Mouse (Mus musculus): ENCODE results near the gene Crip1.

Crip1 gene

DNA sequence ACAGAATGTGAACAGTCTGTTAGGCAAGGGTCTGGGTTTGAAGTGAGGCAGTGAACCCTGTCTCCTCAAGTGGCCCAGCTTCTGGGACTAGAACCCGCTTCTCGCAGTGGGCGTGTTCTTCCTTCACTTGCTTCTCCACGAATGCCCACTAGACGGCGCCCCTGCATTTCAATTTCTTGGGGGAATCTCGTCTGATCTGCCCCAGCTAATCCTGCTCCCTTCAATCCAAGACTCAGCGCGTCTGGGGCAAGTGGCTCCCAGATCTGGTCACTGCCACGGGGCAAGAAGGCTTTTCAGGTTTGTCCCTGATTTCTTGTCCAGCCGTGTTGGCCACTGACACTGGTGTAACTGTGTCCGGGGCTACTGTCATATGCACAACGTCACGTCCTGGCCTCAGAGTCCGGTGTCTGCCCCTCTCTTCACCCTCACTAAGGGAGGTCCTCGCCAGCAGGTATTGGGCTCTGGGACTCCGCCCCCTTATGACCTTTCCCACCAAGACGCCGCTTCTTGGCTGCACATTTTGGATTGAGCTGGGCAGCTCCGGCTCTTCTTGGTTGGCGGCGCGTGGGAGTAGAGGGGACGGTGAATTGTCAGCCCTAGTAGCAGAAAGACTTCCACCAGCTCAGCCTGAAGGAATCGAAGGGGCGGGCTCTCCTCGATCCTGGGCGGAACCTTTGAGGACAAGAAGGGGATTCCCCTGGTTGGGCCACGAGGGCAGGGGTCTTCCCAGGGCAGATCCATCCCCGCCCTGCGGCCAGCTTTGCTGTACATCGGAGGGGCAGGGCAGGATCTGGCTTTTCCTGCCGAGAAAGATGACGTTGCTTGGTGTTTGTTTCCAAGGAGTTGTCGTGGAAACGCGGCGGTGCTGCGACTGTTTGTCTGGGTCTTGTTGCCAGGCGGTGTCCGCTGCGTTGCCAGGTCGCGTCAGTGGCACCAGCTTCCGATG is at the start of gene Crip1:
Crip1 (plus strand) TSS at position 205 of the 946 bp plus-strand sequence.
- peak; percentile 86 to 93 for DNase-seq

DNA sequence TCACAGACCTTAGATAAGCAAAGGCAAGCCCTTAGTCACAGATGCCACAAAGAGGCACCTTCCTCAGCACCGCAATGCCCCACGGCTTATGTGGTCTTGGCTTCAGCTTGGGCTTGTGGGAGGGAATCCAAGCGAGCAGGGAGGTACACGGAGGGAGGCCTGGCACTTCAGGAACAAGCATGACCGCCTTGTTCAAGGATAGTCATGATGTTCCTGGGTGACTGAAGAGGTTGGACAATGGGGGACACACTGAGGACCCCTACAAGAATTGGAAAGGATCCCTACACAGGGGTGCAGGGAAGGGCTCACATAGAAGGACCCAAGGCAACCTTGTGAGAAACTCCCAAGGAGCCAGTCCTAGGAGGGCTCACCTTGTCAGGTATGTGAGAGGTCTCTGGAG is 49.1 kb upstream of the Crip1 start:
- no peak for DNase-seq

DNA sequence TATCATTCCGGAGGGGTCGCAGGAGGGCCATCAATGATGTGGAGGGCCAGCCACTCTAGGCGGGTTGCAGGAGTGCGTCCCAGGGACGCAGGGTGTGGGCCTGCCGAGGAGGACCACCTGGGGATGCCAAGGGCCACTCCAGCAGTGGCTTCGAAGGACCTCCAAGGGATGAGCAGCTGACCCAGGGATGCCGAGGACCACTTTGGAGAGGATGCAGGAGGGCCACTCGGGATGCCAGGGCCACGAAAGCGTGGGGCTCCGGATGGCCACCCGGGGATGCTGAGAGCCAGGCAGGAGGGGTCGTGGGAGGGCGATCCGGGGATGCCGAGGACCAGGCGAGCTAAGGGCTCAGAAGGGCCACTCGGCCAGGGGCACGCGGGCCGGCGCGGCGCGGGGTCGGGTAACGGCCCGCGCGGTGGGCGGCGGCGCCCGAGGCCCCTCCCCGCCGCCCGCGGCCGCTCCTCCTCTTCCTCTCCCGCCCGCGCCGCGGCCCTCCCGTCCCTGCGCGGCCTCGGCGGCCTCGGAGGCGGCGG is 48.3 kb upstream of the Crip1 start, which contains the start of gene Mta1:
Mta1 (plus strand) TSS at position 530 of the 533 bp plus-strand sequence.
- peak; percentile 59 to 71 for DNase-seq

DNA sequence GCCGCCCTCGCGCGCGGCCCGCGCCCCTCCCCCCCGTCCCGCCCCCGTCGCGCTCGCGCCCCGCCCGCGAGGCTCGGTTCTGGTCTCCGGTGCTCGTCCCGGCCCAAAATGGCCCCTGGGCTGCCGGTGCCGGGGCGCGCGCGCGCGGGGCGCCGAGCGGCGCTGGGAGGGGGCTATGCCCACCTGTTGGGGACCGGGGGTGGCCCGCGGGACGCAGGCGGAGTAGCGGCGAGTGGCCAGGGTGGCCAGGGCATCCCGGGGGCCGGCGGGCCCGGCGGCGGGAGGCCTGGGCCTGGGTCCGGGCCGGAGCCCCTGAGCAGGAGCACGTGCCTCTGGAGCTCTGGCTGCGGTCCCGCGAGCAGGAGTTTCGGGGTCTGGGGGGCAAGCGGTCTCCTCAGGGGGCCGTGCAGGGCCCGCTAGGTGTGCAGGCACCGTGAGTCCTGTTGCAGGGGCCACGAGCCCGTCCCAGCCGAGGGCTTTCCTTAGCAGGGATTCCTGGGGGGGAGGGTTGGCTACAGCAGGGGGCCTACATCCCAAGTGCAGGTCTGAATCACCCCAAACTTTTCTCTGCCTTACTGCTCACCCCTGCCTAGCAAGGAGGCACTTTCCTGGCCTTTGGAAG is 47.5 kb upstream of the Crip1 start:
- peak in 1 of 2 experiments; percentile 48 for DNase-seq

DNA sequence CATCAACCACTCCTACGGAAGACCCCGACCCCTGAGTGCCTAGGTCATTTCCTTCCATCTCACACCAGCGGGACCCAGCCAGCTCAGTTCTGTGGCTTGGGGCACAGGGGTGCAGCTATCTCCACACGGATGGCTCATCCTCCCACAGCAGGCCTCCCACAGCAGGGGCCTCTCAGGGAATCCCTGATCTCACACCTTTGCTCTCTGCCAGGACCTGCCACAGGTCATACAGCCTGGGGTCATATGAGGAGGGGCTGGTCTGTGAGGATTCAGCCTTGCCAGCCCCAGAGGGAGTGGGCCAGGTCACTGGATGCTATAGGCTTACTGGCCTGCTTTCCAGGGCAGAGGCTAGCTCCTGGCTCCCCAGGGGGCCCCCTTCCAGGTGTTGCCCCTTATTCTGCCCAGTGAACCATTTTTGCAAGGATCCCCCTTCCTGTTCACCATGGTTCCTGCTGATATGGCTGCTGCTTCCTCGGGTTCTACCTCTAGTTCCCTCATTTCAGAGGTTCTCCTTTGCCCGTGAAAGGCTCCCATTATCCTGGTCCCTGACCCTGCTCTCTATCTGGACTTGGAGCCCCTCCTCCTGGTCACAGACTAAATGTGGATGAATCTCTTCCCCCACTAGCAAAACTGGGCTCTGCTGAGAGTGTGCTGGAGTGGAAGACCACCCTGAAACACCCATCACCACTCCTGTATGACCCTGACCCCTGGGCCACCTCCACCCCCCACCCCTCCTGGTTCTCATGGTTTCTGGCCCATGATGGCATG is 46.5 kb upstream of the Crip1 start:
- no peak for DNase-seq

DNA sequence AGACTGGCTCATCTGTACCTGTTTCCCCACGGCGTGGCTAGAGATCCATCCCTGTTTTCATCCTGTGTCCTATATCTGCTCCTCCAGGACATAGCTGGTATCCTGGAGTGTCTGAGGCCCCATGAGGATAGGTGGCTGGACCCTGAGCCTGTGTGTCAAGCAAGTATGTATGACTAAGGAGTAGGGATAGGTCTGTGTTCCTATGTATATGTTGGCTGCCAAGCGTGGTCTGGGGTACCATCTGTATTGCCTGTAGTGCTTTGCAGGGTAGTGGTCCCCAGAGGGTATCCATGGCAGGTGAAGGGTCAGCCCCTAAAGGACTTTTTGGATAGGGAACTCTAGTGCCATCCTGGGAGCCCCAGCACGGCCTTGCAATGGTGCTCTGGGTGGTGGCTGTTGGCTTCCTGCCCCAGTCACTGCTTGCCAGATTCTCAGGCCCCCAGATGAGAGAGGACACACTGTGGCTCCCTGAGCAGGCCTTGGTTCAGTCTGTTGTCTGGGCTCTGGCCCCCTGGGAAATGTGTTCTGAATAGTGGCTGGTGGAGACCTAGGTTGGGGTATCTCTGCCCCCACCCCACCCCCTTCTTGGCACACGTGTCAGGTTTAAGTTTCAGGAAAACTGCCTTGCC is 45.6 kb upstream of the Crip1 start:
- no peak for DNase-seq

DNA sequence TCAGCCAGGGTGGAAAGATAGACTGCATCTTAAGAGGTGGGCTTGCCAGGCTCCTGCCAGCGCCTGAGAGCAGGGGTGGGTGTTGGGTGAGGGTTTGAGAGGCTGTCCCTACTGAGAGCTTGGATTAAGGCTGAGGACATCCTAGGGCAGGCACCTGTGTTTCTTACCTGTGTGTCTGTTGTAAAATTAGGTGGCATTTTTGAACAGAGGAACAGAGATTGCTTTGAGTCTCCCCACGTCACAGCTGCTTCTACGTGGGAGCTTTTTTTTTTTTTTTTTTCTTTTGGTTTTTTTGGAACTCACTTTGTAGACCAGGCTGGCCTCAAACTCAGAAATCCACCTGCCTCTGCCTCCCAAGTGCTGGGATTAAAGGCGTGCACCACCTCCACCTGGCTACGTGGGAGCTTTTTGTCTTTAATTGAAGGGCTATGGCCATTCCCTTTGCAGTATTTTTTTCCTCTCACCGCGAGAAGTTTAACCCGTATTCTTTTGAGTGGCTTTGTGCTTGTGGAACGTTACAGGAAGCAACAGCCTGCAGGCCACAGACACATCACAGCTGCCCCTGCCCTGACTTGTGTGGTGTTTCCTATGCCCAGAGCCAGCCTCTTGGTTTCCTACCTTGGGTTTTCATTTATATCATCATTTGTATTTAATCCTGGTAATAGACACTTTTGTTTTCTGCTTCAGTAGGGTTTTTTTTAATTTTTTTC is 44.7 kb upstream of the Crip1 start:
- no peak for DNase-seq

DNA sequence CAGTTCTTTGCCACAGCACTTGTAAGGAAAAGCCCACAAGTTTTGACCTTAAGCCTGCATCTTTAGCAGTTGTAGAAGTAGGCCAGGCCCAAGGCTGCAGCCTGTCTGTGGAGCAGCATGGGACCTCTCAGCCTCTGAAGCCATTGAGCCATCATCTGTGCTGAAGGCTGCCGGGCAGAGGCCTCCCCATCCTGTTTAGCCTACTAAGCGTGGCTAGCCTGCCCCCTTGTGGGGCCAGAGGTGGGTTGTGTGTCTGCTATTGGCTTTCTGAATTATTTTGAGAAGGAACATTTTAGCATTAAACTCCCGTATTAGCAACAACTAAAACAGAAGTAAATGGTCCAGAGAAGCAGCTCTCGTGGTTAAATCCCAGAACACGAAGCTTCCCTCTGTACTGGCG is 43.7 kb upstream of the Crip1 start:
- peak; percentile 73 to 77 for DNase-seq

DNA sequence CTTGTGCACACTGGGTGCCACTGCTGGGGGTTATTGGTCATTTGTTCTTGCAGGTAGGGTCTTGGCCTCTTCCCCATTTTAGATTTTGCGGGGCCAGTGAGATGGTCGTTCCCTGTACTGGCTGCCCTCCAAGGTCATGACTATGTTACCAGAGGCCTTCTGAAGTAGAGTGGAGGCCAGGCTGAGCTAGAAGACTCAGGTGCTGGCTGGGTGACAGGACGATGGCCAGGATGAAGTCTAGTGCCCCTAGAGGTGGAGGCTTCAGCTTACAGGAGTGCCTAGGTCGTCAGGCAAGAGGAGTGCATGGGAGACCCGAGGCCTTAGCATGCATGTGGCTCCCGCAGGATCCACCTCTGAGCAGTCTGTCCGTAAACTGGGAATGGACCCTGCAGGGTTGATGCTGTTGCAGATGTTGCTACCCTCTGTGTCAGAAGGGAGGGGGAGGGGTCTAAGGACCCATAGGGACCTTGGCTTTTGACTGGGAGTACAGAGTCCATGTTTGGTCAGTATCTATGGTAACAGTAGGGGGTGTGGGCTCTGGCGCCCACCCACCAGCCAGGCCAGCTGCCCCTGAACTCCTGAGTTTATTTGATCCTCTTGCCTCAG is 42.2 kb upstream of the Crip1 start:
- no peak for DNase-seq

DNA sequence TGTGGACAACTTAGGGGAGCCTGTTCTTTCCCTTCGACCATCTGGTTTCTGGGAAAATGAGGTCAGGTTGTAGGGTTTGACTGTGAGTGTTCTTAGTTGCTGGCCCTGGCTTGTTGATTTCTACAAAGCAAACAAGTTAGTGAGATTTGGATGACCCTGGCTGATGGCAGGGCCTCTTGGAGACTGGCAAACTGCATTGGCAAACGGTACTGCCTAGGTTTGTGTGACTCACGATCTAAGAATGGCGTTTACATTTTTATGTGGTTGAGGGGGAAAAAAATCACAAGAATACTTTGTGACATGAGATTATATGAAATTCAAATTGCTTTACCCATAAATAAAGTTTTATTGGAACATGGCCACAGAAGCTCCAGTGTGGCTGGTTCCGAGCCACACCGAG is 39.7 kb upstream of the Crip1 start:
- no peak for DNase-seq

DNA sequence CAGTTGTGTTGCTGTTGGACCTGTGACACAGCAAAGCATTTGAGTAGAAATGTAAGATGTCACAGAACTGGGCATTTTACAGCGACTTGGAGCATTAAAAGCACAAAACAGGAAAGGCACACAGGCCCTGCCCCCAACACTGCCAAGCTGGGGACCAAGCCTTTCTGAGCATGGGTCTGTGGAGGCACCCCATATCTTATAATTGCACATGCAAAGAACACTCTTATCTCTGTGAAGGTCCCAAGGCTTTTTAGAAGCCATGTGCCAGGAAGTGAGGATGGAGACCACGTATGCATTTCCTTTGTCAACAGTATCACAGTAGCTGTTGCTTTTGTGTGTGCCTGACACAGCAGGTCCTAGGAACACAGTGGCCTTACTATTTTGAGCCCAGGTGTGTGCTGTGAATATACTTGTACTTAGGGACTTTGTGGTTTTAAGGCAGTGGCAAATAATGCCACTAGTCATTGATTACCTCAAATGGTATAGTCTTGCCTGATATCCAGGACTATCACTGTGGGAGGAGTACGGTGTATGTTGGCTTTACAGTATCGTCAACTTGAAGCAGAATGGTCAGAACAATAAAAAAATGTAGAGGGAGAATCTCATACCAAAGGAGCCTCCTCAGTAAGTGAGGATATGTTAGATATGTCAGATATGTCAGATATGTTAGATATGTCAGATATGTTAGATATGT is 38.5 kb upstream of the Crip1 start:
- no peak for DNase-seq

DNA sequence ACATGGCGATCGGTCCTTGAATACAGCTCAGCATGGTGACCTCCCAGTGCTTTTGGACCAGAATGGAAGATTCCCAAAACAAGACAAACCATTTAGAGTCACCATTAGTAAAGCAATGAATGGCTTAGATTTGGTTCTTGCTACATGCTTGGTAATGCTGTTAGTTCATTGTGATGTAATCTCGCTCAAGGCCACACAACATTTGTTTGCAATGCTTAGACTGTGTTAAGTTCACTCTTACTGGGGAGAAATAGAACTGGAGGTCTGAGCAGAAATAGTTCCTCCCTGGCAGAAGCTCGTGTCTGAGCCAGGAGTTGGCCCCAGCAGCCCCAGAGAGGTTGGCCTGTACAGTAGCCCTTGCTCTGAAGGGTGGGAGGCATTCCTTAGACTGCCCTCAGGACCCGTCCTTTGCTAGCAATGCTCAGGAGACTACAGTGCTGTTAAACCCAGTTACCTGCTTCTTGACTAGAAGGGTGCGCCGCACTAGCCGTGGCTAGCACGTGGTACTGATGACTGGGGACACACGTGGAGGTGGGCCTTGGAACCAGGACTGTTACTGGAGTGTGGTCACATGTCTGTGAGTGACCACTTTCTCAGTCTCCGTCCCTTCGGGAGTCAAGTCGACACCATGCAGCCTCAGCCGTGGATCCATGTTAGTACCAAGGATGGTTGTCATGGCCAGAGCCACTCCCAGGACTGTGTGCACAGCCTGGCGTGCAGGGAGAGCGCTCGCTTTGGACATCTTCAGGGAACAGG is 37.4 kb upstream of the Crip1 start:
- no peak for DNase-seq

DNA sequence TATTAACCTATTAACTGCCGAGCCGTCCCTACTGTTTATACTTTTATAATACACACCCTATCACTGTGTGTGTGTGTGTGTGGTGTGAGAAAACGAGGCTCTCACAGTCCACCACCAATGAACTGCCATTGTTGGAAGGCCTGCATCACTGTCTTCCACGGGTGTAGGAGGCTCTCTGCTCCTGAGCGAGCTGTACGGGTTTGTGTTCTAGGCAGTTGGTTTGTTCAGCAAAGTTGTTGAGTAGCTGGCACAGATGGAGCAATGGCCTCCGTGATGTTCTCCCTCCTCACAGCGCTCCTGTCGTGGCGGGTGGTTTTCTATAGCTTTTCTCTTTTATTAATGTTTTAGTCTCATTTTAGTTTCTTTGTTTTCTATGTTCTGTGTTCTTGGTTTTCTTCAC is 36.3 kb upstream of the Crip1 start:
- DNase-seq: no peak

DNA sequence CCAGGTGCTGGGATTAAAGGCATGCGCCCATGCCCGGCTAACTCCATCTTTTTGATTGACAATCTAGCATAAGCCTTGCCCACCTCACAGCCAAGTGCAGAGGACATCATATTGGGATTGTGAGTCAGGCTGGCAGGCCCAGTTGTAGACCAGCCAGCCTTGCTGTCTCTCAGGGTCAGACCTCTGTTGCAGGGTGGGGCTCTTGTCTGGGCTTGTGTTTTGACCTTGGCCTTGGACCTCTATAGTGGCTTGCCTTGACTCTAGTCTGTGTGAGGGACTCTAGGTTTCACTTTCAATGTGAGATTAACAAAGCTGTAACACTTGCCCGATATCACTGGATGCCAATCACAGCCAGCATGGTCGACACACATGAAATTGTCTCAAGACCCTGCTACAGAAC is 32.0 kb upstream of the Crip1 start:
- DNase-seq: no peak

DNA sequence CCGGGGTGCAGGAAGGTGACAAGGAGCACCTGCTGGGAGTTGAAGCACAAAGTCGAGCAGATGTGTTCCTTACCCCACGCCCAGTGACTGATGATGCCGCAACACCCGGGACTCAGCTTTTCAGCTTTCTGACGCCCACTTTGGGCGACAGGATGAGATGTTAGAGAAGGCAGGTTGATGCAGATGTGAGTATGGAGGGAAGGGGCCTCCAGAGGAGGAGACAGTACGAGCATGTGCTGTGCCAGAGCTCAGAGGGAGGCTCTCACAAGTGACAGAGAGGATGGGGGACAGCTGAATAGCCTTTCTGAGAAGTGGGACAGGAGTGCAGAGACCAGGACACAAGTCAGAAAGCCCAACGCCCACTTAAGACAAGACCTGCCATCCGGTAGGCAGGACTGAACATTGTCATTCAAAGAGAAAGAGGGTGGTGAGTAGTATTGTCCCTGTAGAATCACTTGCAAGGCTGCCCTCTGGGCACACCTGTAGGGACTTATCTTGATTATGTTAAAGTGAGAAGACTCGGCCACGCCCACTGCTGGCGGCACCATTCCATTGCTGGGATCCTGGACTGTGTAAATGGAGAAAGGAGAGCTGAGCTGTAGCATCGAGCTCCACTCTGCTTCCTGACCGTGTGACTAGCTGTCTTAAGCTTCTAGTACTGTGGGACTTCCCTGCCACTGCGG is 31.1 kb upstream of the Crip1 start:
- no peak for DNase-seq

DNA sequence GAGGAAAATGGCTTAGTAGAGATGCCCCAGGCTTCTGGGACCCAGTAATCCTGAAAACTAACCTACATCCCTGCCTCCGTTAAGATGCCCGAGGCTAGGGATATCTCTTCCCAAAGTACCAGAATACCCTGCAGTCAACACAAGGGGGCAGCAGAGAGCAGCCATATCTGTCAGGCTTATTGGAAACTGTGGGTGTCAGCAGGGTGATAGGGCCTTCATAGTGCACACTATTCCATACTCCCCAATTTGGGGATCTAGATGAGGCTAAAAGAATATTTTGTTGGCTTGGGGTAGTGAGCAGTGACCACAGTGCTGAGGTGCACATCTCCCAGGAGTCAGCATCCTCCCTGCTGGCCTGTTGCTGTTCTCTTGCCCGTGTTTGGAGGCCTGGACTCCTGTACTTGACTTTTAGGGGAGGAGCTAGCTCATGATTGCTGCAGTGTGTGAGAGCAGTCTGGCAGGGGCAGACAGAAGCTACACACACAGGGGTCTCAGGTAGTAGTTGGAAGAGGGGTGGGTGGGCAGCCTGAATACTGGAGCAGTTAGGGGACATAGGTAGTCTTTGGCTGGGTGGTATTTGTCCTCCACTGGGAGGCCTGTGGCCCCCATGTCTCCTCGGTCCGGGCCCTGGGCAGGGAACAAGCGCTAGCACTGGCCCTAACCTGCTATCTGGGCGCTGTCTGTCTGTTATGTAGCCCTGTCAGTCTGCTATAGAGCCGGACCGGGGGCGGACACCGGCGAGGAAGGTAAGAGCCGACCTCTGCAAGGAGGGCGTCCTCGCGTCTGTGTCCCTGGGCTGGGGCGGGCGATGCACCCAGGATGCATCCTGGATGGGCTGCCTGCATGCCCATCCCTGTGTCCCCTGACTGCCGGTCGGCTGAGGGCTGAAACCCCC is 26.4 kb upstream of the Crip1 start:
- DNase-seq: peak; percentile 63 to 68

DNA sequence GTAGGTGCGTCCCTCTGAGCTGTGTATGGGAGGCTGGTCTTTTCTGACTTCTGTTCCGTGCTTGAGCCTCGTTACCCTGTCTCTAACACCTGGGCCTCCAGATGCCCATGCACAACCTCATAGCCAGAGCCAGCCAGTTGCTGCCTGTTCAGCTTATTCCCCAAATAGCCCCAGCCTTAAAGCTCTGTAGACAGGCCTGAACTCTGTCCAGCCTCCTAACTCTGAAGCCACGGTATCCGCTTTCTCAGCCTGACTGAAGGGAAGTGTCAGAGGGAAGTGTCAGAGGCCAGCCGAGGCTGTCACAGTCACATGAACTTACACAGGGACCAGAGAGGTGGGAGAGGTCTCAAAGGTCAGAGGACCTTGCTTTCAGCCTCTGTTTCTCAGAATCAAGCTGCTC is 21.4 kb upstream of the Crip1 start:
- no peak for DNase-seq

DNA sequence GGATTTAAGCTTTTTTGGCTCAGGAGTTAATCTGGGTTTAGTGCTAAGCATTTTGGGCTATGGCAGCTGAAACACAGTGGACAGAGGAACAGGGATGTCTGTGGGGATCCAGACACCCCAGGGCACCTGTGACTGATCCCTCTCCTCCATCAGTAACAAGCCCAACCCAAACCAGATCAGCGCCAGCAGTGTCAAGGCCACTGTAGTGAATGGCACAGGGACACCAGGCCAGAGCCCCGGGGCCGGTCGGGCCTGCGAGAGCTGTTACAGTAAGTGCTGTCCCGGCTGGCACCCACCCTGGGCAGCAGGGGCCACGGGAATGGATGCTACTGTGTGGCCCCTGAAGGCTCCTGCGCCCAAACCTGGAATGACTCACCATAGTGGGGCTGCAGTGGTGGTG is 15.4 kb upstream of the Crip1 start:
- no peak for DNase-seq
